Mouse (Mus musculus): ENCODE results near the gene Syf2. TPM values are rescaled to one million over a fixed set of nuclear protein-coding genes. Genes with fewer than 3 reads are reported as not detected.

Syf2 gene
- polyA plus RNA-seq, 1 experiment from 2014 or later: 65.5 TPM

DNA sequence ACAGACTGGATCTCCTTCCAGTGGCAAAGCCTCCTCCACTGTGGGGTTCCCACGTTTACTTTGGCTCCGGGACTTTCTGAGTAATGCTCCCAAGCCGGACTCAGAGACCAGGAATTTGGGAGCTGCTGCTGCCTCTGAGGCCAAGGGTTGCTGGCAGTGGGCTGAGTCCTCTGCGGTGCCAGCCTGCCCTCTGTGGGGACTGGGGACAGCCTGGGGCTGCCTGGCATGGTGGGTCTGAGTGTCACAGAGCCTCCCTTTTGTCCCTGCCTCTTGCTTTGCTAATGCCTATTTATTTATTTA is 55.6 kb downstream of the Syf2 start:
- Histone ChIP-seq H3K9ac (0 out of 2 replicates have a peak overlapping the region, but pooled peaks have one; percentile 13), H3K27me3 (no peaks in the 10 kb centered on the region; the same call in 1 of the 2 replicates), H3K36me3 (no peaks in the 10 kb centered on the region), H3K9me3 (no peaks in the 10 kb centered on the region), H3K4me3 (no peak overlapping the region), H3K4me1 (replicated peaks) (peaks cover 22% of the 10 kb centered on the region), H3K4me2 (no peak overlapping the region), H3K27ac (no peak overlapping the region)
- no peak for ATAC-seq (ENCODE audit: low FRiP score)
- 65% methylated on average over 4 of the region's 4 CpGs for WGBS

DNA sequence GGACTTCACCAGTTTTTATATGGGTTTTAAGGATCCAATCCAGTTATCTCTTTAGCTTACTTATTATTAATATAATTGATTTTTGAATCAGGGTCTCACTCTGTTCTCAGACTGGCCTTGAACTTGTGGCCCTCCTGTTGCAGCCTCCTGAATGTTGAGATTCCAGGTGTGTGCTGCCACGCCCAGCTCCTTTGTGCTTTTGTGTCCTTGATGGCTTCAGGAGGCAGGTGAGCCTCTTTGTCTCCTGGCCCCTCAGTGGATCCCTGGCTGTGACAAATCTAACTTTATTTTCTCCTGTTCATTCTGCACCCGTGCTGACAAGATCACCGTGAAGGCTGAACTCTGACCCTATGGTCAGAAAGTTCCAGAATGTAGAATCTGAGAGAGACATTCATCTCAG is 56.3 kb downstream of the Syf2 start:
- Histone ChIP-seq H3K4me2 (no peak overlapping the region), H3K4me1 (replicated peaks) (peaks cover 22% of the 10 kb centered on the region), H3K27me3 (peaks cover 1% of the 10 kb centered on the region), H3K9me3 (no peaks in the 10 kb centered on the region), H3K9ac (no peak overlapping the region), H3K36me3 (no peaks in the 10 kb centered on the region), H3K27ac (no peak overlapping the region), H3K4me3 (no peak overlapping the region)
- 85% methylated on average over 3 of the region's 3 CpGs for whole genome bisulfite sequencing
- ATAC-seq (ENCODE audit: low FRiP score): no peak

Other genes with a start within 250 kb of the Syf2 start
- gene Man1c1, start 226.6 kb upstream of the Syf2 start, polyA plus RNA-seq (2015; fragmentation: Nextera tagmentation; extraction: Ambion mirVana): 3.6 and 3.8 TPM in 2 replicates
- gene Ldlrap1, start 162.9 kb upstream of the Syf2 start, polyA plus RNA-seq (2015; fragmentation: Nextera tagmentation; extraction: Ambion mirVana): 2.9 and 4.1 TPM in 2 replicates
- gene Maco1, start 77.6 kb upstream of the Syf2 start, polyA plus RNA-seq (2015; fragmentation: Nextera tagmentation; extraction: Ambion mirVana): 112 and 115 TPM in 2 replicates
- gene Rhd, start 66.4 kb upstream of the Syf2 start, polyA plus RNA-seq (2015; fragmentation: Nextera tagmentation; extraction: Ambion mirVana): 1.3 and 2.3 TPM in 2 replicates
- 211 and 212 TPM in 2 replicates for gene Tmem50a, start 15.9 kb upstream of the Syf2 start, polyA plus RNA-seq (2015; fragmentation: Nextera tagmentation; extraction: Ambion mirVana)
- 538 and 556 TPM in 2 replicates for gene Rsrp1, start 7.3 kb upstream of the Syf2 start, polyA plus RNA-seq (2015; fragmentation: Nextera tagmentation; extraction: Ambion mirVana)
- gene Runx3, start 189.8 kb downstream of the Syf2 start, polyA plus RNA-seq (2015; fragmentation: Nextera tagmentation; extraction: Ambion mirVana): 0.10 and 0.27 TPM in 2 replicates